Mouse (Mus musculus): ENCODE measurements at regions not wholly inside any gene's neighbourhood (a gene's known extent, or its start where the extent isn't known, plus 50 kb on each side); places are given as distances from the start of the nearest gene placed in this dataset.
A peak's percentile ranks its signal among the peaks of the same experiment; 100 is the strongest.

- intact Hi-C loops (cut with DNase I) = no loop called here
- no peak for TF ChIP-seq CTCF (IDR thresholded peaks at IDR 0.05)
- no peak for DNase-seq (ENCODE audit: extremely low spot score in 1 of 2, low spot score in 2 of 2)
- Histone ChIP-seq H3K4me3 (no peak overlapping the region), H3K27ac (no peak overlapping the region)
These were observed 134.1 kb upstream of the Lhx1 start for GRCm38 (mm10) chr11:84659370-84659937.

GRCm38 (mm10) chr11:84653481-84653880, 128.1 kb upstream of the Lhx1 start:
- no peak for DNase-seq (ENCODE audit: extremely low spot score in 1 of 2, low spot score in 2 of 2)
- no peak overlapping the region for H3K4me3 ChIP-seq
- no peak overlapping the region for H3K27ac ChIP-seq
- no peak for TF ChIP-seq CTCF (IDR thresholded peaks at IDR 0.05)
- intact Hi-C loops (cut with DNase I) = no loop called here

DNA sequence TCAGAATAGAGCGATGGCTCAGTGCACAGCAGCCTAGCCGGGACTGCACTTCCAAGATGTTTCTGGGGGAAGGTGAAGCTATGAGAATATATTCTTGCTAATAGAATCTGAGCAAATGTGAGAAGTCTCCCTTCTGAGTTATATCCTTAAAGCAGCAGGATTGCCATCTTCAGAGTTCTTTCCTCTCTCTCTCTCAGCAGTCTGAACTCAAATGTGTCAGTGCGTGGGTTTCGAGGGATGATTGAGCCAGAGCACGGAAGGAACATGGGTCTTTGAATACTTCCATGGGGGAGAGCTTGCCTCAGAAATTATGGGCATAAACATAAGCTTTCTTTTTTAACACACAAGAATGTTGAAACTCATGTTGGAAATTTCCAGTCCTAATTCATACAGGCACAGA, 123.6 kb upstream of the Lhx1 start:
- Histone ChIP-seq H3K4me3 (no peak overlapping the region), H3K27ac (no peak overlapping the region)
- intact Hi-C loops (cut with DNase I) = no loop called here
- no peak for TF ChIP-seq CTCF (IDR thresholded peaks at IDR 0.05)
- no peak for DNase-seq (ENCODE audit: extremely low spot score in 1 of 2, low spot score in 2 of 2)

GRCm38 (mm10) chr11:84647104-84647503, 121.8 kb upstream of the Lhx1 start:
- no peak for TF ChIP-seq CTCF (IDR thresholded peaks at IDR 0.05)
- Histone ChIP-seq H3K4me3 (no peak overlapping the region), H3K27ac (no peak overlapping the region)
- no peak for DNase-seq (ENCODE audit: extremely low spot score in 1 of 2, low spot score in 2 of 2)
- intact Hi-C loops (cut with DNase I) = no loop called here

- Histone ChIP-seq H3K4me3 (no peak overlapping the region), H3K27ac (no peak overlapping the region)
- no peak for DNase-seq (ENCODE audit: extremely low spot score in 1 of 2, low spot score in 2 of 2)
- intact Hi-C loops (cut with DNase I) = no loop called here
- no peak for TF ChIP-seq CTCF (IDR thresholded peaks at IDR 0.05)
These were observed 117.7 kb upstream of the Lhx1 start for GRCm38 (mm10) chr11:84643107-84643372.

DNA sequence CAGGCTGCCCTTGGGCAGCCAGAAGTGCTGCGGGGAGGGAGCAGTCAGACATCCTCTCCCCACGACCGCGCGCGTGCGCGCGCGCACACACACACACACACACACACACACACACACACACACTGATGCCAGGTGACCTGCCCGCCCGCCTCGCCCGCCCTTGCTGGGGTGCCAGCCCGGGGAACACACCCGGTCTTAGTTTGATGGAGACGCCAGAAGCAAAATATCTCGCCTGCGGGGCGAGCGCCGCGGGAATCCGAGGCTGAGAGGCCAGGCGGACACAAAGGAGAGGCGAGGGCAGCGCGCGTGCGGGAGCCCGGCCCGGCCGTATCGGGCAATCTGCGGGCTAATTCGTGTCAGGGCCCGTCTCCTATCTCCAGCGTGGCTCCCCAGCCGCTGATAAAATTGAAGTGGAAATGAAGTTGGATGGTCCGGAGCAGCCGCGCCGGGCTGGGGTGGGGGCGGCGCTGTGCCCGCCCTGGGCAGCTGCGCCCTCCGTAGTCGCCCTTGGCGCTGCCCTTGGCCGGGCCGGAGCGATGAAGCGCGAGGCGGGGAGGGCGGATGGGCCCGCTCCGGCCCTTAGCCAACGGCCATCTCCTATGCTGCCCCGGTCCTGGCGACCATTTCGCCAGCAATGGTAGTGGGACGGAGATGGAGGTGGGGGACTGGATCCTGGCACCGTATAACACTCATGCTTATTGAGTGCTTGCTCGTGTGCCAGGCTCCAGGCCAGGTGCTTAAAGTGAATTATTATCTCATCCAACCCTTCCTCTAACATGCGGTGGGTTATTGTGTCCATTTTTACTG, 117.2 kb upstream of the Lhx1 start:
- no peak for TF ChIP-seq CTCF (IDR thresholded peaks at IDR 0.05)
- intact Hi-C loops (cut with DNase I) = no loop called here
- DNase-seq (ENCODE audit: extremely low spot score in 1 of 2, low spot score in 2 of 2) = peak in 1 of 2 experiments; percentile 40
- Histone ChIP-seq H3K4me3 (peak overlapping the region; percentile 64), H3K27ac (peak overlapping the region; percentile 71)

GRCm38 (mm10) chr11:84641601-84642000, 116.3 kb upstream of the Lhx1 start:
- Histone ChIP-seq H3K4me3 (no peak overlapping the region), H3K27ac (no peak overlapping the region)
- TF ChIP-seq CTCF (IDR thresholded peaks at IDR 0.05) = no peak
- no peak for DNase-seq (ENCODE audit: extremely low spot score in 1 of 2, low spot score in 2 of 2)
- intact Hi-C loops (cut with DNase I) = no loop called here

DNA sequence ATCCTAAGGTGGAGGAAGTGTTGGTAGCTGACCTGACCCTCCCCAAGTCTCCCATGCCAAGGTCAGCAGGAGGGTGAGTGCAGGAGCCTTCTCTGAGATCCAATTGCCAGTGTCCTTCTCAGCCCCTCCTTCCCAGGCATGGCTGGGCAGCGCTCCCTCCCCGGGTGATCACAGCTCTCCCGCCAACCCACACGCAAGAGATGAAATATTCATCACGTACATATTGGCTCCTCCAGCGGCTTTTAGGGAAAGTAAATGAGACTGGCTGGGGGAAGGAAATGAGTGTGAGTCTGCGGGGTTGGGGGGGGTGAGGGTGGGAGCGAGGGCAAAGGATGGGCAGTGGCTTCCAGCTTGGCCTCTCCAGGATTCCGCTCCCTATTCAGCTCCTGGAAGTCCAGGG, 113.0 kb upstream of the Lhx1 start:
- no peak for DNase-seq (ENCODE audit: extremely low spot score in 1 of 2, low spot score in 2 of 2)
- Histone ChIP-seq H3K27ac (no peak overlapping the region), H3K4me3 (no peak overlapping the region)
- intact Hi-C loops (cut with DNase I) = no loop called here
- TF ChIP-seq CTCF (IDR thresholded peaks at IDR 0.05) = no peak

DNA sequence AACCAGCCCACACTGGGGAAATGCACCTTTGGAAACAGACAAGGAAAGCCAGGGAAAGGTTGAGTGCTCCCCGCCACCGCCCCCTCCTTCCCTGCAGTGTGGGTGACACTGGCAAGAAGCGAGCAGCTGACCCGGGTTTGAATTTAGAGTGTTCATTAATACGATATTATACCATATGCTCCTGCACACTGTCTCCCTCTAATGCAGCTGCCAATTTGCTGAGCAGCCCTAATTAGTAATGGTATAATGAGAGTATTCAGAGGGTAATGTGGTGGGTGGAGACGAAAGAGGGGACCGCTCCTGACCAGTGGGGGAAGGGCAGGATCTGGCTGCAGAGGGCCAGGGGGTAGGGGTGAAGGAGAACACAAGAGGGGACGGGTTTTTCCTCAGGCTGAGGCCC, 111.9 kb upstream of the Lhx1 start:
- intact Hi-C loops (cut with DNase I) = no loop called here
- no peak overlapping the region for H3K27ac ChIP-seq
- no peak for TF ChIP-seq CTCF (IDR thresholded peaks at IDR 0.05)
- DNase-seq (ENCODE audit: extremely low spot score in 1 of 2, low spot score in 2 of 2) = no peak
- no peak overlapping the region for H3K4me3 ChIP-seq

DNA sequence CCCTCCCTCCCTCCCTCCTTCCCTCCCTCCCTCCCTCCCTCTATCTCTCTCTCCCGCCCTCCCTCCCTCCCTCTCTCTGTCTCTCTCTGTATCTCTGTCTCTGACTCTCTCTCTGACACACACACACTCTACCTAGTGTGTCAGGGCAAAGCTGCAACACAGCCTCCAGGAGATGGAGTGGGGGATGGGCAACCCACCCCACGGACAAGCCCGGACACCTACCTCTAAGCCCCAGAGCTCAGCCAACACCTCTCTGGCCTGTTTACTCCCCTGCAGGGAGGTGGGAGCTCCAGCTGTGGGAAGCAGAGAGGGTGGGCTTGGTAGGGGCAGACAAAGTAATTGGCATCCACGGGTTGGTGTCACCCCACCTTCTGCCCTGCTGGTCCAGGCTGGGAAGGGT, 109.7 kb upstream of the Lhx1 start:
- no peak overlapping the region for H3K4me3 ChIP-seq
- no peak for DNase-seq (ENCODE audit: extremely low spot score in 1 of 2, low spot score in 2 of 2)
- H3K27ac ChIP-seq = no peak overlapping the region
- no peak for TF ChIP-seq CTCF (IDR thresholded peaks at IDR 0.05)
- intact Hi-C loops (cut with DNase I) = no loop called here

DNA sequence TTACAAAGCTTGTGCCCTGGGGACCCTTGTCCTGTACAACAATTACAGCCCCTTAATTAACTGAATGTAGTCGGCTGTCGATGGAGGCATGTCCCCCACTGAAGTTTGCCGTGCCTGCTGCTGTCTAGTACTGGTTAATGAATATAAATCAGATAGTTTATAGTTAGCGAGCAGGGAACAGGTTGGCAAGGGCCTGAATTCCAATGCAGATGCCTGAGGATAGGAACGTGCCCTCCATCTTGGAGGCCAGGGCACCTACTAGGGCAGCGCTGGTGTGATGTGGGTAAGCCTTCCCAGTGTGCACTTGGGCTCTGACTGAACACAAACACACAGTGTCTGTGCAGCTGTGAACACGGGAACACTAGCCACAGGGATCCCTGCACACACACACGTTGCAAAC, 108.0 kb upstream of the Lhx1 start:
- intact Hi-C loops (cut with DNase I) = no loop called here
- Histone ChIP-seq H3K27ac (no peak overlapping the region), H3K4me3 (no peak overlapping the region)
- no peak for DNase-seq (ENCODE audit: extremely low spot score in 1 of 2, low spot score in 2 of 2)
- TF ChIP-seq CTCF (IDR thresholded peaks at IDR 0.05) = no peak

- DNase-seq (ENCODE audit: extremely low spot score in 1 of 2, low spot score in 2 of 2) = no peak
- intact Hi-C loops (cut with DNase I) = no loop called here
- no peak overlapping the region for H3K27ac ChIP-seq
These were observed 102.8 kb upstream of the Lhx1 start for GRCm38 (mm10) chr11:84628111-84628510.

DNA sequence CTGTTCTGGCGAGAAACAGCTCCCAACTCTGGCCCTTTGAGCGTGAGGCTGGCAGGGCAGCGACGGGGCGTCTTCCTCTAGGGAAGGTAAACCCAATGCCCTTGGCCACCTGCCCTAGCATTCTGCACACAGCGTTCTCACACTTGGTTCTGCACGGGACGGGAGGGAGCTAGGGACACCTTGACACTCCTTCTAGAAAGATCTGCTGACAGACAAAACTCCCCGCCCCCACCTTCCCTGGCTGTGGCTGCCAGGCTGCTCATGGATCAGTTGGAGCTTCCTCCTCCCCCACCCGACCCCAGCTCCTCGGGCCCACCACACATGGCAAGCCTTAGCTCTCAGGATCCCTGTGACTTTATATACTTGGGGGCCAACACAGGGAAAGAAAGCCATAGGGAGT, 102.3 kb upstream of the Lhx1 start:
- Histone ChIP-seq H3K27ac (no peak overlapping the region), H3K4me3 (no peak overlapping the region)
- no peak for TF ChIP-seq CTCF (IDR thresholded peaks at IDR 0.05)
- intact Hi-C loops (cut with DNase I) = no loop called here
- no peak for DNase-seq (ENCODE audit: extremely low spot score in 1 of 2, low spot score in 2 of 2)

More at GRCm38 (mm10) chr11:84628111-84628510, 102.8 kb upstream of the Lhx1 start:
- TF ChIP-seq CTCF (IDR thresholded peaks at IDR 0.05) = no peak
- no peak overlapping the region for H3K4me3 ChIP-seq

All from left cerebral cortex, adult 2 months (tissue).